Mouse (Mus musculus) G1E (cell line): Measurements from ENCODE around the gene Lrrc27. TPM values are rescaled to one million over a fixed set of nuclear protein-coding genes. Genes with fewer than 3 reads are reported as not detected.

Source experiments
- ATAC-seq: 2 replicates; pipeline ENCODE4 v1.8.0; 2016; ENCODE audit warnings: mild to moderate bottlenecking; ENCODE audit not compliant: insufficient number of reproducible peaks, poor library complexity, low FRiP score, severe bottlenecking; ENCODE audit errors: extremely low read depth
- DNase-seq: peaks from one replicate; pipeline ENCODE4 v3.0.0; 2012; ENCODE audit warnings: low spot score
- H3K27me3 ChIP-seq: 2 replicates; pipeline ENCODE4 v1.6.1; 2012; ENCODE audit warnings: mild to moderate bottlenecking, low read length, inconsistent platforms; ENCODE audit not compliant: insufficient read depth
- H3K36me3 ChIP-seq: replicated peaks from 2 replicates; pipeline ENCODE3; 2012; ENCODE audit warnings: mild to moderate bottlenecking, inconsistent platforms
- H3K4me1 ChIP-seq: 2 replicates; pipeline ENCODE4 v1.6.1; 2012; ENCODE audit warnings: low read depth, low read length, inconsistent platforms, mixed read lengths; ENCODE audit not compliant: insufficient read depth
- H3K4me3 ChIP-seq: 2 replicates; pipeline ENCODE4 v1.5.1; 2012; ENCODE audit warnings: low read depth, mild to moderate bottlenecking, inconsistent platforms, low read length, moderate library complexity, mixed read lengths
- H3K9me3 ChIP-seq: replicated peaks from 2 replicates; pipeline ENCODE4 v1.6.1; 2012; ENCODE audit warnings: inconsistent platforms
- CTCF ChIP-seq: IDR thresholded peaks from 2 replicates; pipeline ENCODE4 v1.5.1; 2012; ENCODE audit warnings: low read depth, low read length, inconsistent platforms, mixed read lengths
- GATA1 ChIP-seq: IDR thresholded peaks from 2 replicates; pipeline ENCODE4 v1.6.1; 2012; ENCODE audit warnings: borderline replicate concordance, low read length, inconsistent platforms, mixed read lengths
- GATA2 ChIP-seq: IDR thresholded peaks from 2 replicates; pipeline ENCODE4 v1.6.1; 2012; ENCODE audit warnings: low read depth, low read length, inconsistent platforms, borderline replicate concordance
- POLR2AphosphoS5 ChIP-seq: IDR thresholded peaks from 2 replicates; pipeline ENCODE4 v1.6.1; 2012; ENCODE audit warnings: low read depth, low read length, inconsistent platforms; ENCODE audit not compliant: insufficient replicate concordance
- TAL1 ChIP-seq: conservative IDR thresholded peaks from 2 replicates; pipeline ENCODE4 v1.6.1; 2012; ENCODE audit warnings: low read depth, low read length, inconsistent platforms, mixed read lengths
- polyA plus RNA-seq: library from polyadenylated mRNA; stranded (reverse); fragments of >175 nt; gene quantifications from 2 replicates; pipeline ENCODE4 v1.2.3, GENCODE M21; 2012
- total RNA-seq, 2 experiments: library from RNA; stranded (forward) in 1 of 2; stranded (reverse) in 1 of 2; fragments of 200-1000 nt in 1 of 2; fragments of >200 nt in 1 of 2; fragmentation: Nextera tagmentation in 1 of 2; gene quantifications; 2 replicates each; pipeline ENCODE4 v1.2.3; 2014 to 2017

The Lrrc27 gene
- total and polyA plus RNA-seq, 3 experiments = 1.0 TPM; not detected in 2

- no peak for TF ChIP-seq POLR2AphosphoS5
- no peak for TF ChIP-seq TAL1
- TF ChIP-seq CTCF = no peak
- TF ChIP-seq GATA1 = no peak
- TF ChIP-seq GATA2 = no peak
- Histone ChIP-seq H3K4me1 (peaks cover 5% of the 10 kb centered on the region), H3K9me3 (peaks cover 53% of the 10 kb centered on the region), H3K36me3 (no peaks in the 10 kb centered on the region), H3K4me3 (no peak overlapping the region; the same call in 1 of the 2 replicates), H3K27me3 (peaks cover 8% of the 10 kb centered on the region)
- ATAC-seq = no peak
- no peak for DNase-seq
Observed at GRCm38 (mm10) chr7:139230241-139230640, 17.5 kb downstream of the Lrrc27 start.

- no peak for TF ChIP-seq POLR2AphosphoS5
- peak; percentile 69 for TF ChIP-seq CTCF
- peaks cover 56% of the 10 kb centered on the region for H3K9me3 ChIP-seq
- peak; percentile 83 for ATAC-seq
- peaks cover 5% of the 10 kb centered on the region for H3K4me1 ChIP-seq
- H3K27me3 ChIP-seq = peaks cover 8% of the 10 kb centered on the region
- no peaks in the 10 kb centered on the region for H3K36me3 ChIP-seq
- peak; percentile 52 for DNase-seq
- H3K4me3 ChIP-seq = peak overlapping the region; percentile 41; the same call in 1 of the 2 replicates
Observed at GRCm38 (mm10) chr7:139233714-139234113, 20.9 kb downstream of the Lrrc27 start.

DNA sequence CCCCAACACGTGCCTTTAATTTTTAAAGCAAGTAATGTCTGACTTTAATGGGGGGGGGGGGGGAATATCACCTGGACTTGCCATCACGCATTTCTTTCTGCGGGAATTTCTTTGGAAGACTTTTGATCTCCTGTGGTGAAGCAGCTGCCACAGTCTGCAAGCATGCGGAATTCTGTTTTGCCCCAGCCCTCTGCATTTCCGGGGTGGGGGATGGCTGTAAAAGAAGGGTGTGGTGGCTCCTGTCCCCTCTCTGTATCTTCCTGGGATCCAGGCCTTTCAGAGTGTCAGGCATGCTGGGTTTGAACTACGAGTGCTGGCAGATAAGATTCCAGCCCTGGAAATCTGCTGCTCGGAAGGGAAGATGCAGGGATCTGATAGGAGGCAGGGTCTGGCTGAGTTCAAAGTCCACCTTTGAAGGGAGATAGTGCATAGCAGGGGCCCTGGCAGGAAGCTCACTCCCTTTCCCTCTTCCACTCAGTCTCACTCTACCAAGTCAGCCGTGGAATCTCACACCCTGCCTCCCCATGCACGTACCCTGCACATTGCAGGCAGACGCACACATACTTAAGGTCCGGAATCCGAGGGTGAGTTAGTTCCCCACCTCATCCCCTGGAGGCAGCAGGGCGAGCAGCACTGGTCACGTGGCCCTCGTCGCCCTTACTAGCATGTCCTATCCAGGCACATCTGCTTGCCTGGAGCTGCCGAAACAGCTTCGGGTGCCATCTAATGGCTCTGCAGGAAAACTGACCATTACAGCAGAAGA, 21.8 kb downstream of the Lrrc27 start:
- peaks cover 5% of the 10 kb centered on the region for H3K4me1 ChIP-seq
- no peaks in the 10 kb centered on the region for H3K36me3 ChIP-seq
- ATAC-seq (no peak), DNase-seq (no peak)
- no peak overlapping the region for H3K4me3 ChIP-seq
- peaks cover 59% of the 10 kb centered on the region for H3K9me3 ChIP-seq
- H3K27me3 ChIP-seq = peaks cover 8% of the 10 kb centered on the region
- no peak for TF ChIP-seq POLR2AphosphoS5
- no peak for TF ChIP-seq GATA2
- TF ChIP-seq CTCF = no peak
- TF ChIP-seq GATA1 = no peak
- TF ChIP-seq TAL1 = no peak

DNA sequence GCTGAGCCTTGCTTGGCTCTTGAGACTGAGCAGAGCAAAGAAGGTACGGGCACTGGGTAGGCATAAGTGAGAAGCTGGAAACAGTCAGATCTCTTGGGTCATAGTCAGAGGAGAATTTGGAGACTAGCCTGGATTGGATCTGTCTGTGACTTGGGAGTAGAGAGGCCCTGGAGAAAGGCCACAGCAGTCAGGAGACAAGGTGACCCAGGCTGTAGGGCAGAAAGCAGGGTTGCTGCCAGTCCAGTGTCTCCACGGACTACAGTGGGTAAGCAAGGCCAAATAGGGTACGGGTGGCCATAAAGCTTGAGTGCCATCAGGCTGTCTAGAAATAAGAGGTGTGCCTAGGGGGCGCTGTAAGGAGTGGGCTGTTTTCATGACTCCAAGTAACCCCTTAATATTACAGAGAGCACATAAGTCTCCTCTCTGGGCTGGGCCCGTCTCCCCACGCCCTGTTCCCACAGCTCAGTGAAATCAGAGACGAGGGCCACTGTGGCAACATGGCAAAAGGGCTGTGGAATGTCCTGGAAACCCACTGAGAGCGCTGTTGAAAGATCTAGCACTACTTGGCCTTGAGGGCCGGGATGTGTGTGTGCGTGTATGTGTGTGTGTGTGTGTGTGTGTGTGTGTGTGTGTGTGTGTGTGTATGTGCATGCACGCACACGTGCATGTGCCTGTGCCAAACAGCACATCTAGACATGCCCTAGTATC, 23.0 kb downstream of the Lrrc27 start:
- DNase-seq = no peak
- Histone ChIP-seq H3K9me3 (peaks cover 56% of the 10 kb centered on the region), H3K36me3 (no peaks in the 10 kb centered on the region), H3K4me3 (no peak overlapping the region), H3K27me3 (peaks cover 9% of the 10 kb centered on the region), H3K4me1 (peaks cover 5% of the 10 kb centered on the region)
- ATAC-seq = no peak
- TF ChIP-seq POLR2AphosphoS5 (no peak), CTCF (no peak)

- no peak for ATAC-seq
- no peak for TF ChIP-seq POLR2AphosphoS5
- H3K36me3 ChIP-seq = no peaks in the 10 kb centered on the region
- peaks cover 9% of the 10 kb centered on the region for H3K27me3 ChIP-seq
- DNase-seq = no peak
- peaks cover 54% of the 10 kb centered on the region for H3K9me3 ChIP-seq
- no peak overlapping the region for H3K4me3 ChIP-seq
- peaks cover 4% of the 10 kb centered on the region for H3K4me1 ChIP-seq
Observed at GRCm38 (mm10) chr7:139239432-139239831, 26.6 kb downstream of the Lrrc27 start.

DNA sequence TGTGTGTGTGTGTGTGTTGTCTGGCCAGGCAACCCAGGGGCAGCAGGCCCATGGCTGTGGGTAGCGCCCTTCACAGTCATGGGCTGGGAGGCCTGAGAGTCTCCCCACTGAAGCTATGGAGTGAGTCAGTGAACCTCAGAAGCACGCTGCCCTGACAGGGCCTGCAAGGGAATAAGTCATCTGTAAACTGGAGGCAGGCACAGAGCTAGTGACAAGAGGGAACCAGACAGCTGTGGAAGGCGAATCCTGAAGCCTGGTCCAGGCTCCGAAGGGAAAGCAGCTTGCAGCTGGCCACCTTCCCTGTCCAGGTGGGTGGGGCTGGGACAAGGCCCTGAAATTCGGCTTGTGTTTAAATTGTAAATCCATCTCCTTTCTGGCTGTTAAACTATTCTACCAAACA, 33.3 kb downstream of the Lrrc27 start:
- Histone ChIP-seq H3K4me3 (no peak overlapping the region), H3K27me3 (no peaks in the 10 kb centered on the region), H3K36me3 (no peaks in the 10 kb centered on the region), H3K4me1 (no peaks in the 10 kb centered on the region), H3K9me3 (peaks cover 48% of the 10 kb centered on the region)
- ATAC-seq (no peak), DNase-seq (no peak)
- TF ChIP-seq TAL1 (no peak), GATA1 (no peak), POLR2AphosphoS5 (no peak), CTCF (no peak), GATA2 (no peak)
